Mouse (Mus musculus) mature B cell (primary cell): ENCODE data around the gene Mcat.

Experiments used
- in situ Hi-C: fragments of 300-500 bp; cut with MboI; formaldehyde crosslinking; loops from 2 replicates; pipeline ENCODE4 v1.14.3; 2019

The Mcat gene

GRCm38 (mm10) chr15:83538855-83539254 is 24.7 kb downstream of the Mcat start:
- in situ Hi-C loops: no loop called here

DNA sequence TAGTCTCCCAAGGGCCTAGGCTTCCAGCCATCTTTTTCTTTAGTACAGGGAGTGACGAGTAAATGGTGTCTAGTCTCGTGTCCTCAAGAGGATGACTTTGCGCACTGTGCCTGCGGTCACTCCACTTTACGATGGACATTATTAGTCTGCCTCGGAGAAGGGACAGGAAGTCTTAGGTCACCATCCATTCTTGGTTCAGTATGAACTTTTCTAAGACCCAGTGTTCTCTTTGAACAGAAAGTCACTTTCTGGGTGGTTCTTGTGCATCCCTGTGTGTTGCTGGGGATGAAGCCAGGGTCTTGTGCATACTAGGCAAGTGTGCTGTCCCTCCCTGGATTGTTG is 27.7 kb downstream of the Mcat start:
- in situ Hi-C loops: no loop called here

DNA sequence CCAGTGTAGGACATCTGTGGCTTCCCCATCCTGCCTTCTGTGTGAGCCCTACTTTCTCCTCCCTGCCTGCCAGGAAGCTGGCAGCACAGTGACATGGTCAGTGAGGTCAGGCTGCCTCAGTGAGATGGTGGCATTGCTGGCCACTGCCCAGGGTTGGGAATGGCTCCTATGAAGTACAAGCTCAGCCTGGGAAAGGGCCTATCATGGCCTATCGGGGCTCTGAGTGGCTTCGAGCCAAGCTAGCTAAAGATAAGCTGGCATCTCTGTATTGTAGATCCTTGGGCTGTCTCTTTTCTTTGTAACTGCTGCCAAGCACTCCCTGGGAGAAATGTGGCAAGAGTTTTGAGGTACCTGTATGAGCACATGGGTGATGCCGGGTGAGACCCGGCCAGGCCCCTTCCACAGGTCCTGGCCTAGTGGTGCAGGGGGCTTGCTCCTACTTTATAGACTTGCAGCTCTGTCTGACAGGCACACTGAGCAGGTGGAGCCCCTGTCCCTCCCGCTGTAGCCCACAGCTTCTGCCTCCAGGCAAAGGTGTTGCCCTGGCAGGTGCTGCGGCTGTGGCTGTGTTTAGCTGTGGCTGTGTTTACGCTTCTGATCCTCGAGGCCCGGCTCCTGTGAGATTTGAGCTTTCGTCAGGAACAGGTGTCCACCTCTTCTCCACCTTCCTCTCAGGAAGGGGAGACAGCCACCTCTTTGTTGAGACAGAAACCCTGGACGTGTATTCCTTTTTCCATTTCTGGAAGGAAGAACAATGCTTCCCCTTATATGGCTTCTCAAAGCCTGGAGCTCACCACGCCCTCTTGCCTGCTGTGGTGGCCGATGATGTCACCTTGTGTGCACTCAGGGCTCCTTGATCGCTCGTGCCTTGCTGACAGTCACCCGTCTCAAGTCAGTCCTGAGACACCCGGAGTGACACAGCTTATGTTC is 28.4 kb downstream of the Mcat start:
- in situ Hi-C loops: no loop called here

DNA sequence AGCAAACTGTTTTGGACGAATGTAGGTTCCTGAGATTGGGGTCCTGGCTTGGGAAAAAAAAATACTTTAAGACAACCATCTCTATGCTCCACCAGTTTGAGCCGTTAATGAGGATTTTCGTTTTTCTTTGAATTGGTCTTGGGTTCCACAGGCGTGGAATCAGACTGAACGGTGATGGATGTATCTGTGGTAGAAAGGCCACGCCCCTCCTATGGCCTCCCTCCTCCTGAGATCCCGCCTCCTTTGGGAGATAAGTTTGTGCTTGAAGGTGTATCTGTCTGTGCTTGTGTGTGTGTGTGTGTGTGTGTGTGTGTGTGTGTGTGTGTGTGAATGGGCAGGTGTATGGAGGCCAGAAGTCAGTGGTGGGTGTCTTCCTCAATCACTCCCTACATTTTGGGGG is 31.0 kb downstream of the Mcat start:
- in situ Hi-C loops: no loop called here

DNA sequence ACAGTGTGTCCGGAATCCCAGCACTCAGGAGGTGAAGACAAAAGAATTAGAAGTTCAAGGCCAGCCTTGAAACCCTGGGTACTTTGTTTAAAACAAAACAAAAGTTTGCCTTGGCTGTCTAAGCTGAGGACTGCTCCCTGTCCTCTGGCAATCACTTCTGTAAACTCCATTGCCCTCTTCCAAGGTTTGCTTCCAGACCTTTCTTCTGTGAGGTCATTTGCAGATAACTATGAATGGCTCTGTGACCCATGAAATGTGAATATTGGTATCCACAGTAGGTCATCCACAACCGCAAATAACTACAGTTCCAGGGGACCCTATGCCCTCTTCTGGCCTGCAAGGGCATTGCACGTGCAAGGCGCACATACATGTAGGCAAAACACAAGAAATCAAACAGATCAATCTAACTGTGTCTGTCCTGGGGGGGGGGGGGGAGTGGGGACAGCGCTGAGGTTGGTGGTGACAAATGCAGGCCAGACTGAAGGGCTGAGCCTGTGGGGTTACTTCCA is 31.6 kb downstream of the Mcat start:
- in situ Hi-C loops: no loop called here

GRCm38 (mm10) chr15:83530688-83531087 is 32.9 kb downstream of the Mcat start:
- in situ Hi-C loops: no loop called here

GRCm38 (mm10) chr15:83530233-83530632 is 33.4 kb downstream of the Mcat start:
- in situ Hi-C loops: no loop called here

- in situ Hi-C loops: no loop called here
Observed at GRCm38 (mm10) chr15:83529765-83530164, 33.8 kb downstream of the Mcat start.

DNA sequence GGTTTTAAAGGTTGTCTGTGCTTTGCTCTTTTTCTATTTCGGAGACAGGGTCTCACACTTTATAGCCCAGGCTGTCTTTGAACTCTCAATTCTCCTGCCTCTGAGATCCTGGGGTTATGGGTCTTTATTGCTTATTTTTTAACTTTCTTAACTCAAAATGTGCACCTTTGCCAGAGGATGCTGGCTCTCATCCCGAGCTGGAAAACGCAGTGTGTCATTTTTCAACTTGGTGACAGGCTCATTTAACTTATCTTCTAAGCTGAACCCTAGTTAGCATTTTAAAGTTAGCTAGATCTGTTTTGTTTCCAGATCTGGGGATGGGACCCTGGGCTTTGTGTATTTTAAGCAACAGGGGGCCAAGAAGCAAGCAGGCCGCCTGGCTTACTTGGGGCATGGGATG is 34.7 kb downstream of the Mcat start:
- in situ Hi-C loops: no loop called here

DNA sequence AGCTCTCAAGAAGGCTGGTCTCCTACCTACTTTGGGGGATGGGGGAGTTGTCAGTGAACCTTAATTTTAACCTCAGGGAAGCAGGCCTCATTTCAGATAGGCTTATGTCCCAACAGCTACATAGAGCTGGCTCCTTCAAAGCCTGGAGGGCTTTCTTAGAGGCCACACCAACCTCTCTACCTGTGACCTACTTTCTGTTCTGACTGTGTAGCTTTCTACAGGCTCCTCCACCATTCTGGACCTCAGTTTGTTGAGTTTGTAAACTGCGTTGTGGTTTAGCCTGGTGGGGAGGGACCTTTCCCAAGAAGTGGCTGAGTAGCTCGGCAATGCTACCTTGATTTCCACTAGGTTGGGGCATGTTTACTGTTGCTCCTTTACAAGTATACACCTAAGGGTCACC is 35.8 kb downstream of the Mcat start:
- in situ Hi-C loops: no loop called here

DNA sequence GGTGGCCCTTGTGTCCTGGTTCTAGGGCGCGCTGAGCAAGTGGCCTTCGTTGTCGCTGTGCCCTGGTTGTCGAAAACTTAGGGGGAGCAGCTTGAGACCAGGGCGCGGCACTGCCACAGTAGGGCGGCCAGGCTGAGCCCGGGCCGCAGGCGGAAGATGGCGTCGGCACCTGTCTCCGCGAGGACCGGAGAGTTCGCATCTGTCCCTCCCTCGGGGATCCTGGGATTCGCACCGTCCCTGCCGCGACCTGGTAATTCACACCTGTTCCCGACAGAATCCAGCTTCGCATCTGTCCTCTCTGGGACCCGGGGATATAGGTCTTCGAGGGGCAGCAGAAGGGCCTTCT is 36.5 kb downstream of the Mcat start:
- in situ Hi-C loops: no loop called here

DNA sequence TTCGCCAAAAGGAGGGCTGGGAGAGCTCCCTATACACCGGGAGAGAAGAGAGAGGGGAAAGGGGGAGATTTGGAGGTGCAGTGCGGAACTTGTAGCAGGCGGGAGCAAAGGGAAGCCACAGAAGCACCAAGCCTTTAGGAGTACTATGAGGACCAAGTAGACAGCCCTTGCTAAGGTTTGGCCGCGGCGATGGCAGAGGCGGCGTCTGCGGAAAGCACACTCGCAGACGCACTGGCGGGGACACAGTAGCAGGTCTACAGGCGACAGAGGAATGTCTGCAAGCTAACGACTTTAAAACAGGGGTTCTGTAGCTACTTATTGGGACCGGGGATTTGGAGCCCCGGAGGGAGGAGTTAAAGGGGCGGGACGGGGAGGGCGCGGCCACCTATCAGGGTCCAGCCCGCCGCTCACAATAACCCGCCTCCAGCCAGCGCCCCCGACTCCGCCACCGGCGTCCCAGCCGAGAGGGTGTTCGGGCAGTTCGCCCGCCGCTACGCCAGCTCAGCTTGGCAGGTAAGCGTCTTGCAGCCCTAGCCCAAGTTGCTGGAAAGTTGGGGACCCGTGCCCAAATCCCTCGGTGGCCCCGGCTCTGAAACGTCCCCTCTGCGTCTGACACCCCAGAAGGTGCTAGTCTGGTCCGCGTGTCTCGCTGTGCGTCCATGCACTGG is 37.0 kb downstream of the Mcat start, which contains the start of gene Bik:
TSS of gene Bik (plus strand) at position 439 of the 668 bp plus-strand sequence.
- in situ Hi-C loops: no loop called here

GRCm38 (mm10) chr15:83524333-83524729 is 39.3 kb downstream of the Mcat start:
- in situ Hi-C loops: no loop called here

DNA sequence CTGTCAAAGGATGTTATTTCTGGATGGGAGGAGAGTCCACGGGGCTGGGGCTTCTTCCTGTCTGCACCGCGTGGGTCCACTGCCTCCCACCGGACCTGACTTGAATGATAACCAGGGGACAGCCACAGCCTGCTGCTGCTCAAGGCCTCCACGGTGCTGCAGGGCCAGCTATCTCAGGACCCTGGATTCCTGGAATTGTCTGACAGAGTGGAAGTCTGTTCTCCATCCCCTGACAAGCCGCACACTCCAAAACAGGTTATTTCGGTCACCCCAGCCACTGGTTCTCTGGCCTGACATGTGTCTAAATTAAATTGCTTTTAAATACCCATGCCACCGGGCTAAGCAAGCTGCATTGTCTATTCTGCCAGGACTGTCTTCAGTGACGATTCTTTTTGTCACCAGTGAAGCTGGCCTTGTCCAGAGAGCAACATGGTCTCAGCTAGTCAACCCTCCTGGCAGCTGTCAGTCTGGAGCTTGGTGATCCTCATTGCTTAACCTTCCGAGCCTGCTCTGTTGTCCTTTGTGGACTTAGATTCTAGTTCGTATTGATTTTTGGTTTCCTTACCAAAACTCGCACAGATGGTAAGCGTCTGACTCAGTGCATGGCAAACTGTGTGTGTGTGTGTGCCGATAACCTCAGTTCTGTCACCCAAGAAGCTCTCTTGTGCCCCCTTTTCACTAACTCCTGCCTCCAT is 39.8 kb downstream of the Mcat start:
- in situ Hi-C loops: no loop called here

DNA sequence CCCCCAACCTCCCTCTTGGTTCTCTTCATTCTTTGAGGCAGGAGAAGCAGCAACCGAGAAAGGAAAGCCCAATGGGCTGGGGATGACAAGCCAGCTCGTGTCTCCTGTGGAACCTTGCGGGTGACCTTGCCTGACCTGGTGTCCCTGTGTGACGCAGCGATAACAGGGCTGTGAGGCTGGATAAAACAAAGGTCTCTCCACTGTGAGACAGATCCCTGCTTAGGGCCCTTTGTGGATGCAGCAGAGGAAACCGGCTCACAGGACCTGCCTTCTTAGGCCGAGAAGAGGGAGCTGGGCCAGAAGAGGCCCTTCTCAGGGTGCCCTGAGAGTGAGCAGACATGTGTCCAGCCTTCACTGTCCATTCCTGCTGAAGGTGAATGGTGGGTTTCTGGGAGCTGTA is 40.4 kb downstream of the Mcat start:
- in situ Hi-C loops: no loop called here

DNA sequence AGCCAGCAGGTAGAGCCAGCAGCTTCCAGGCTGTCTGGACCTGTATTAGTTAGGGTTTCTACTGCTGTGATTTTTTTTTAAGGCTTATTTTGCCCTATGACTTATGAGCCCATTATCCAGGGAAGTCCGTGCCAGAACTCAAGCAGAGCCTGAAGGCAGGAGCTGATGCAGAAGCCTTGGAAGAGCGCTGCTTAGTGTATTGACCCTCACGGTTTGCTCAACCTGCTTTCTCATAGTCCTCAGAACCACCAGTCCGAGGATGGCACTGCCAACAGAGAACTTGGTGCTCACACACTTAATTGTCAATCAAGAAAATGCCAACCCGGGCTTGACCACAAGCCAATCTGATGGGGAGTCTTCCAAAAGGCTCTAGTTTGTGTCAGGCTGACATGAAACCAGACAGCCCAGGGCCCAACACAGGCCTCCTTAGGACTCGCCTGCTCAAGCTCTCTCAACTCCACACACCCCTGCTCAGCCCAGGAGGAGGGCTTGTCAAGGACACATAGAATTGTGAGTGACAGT is 42.7 kb downstream of the Mcat start:
- in situ Hi-C loops: no loop called here

DNA sequence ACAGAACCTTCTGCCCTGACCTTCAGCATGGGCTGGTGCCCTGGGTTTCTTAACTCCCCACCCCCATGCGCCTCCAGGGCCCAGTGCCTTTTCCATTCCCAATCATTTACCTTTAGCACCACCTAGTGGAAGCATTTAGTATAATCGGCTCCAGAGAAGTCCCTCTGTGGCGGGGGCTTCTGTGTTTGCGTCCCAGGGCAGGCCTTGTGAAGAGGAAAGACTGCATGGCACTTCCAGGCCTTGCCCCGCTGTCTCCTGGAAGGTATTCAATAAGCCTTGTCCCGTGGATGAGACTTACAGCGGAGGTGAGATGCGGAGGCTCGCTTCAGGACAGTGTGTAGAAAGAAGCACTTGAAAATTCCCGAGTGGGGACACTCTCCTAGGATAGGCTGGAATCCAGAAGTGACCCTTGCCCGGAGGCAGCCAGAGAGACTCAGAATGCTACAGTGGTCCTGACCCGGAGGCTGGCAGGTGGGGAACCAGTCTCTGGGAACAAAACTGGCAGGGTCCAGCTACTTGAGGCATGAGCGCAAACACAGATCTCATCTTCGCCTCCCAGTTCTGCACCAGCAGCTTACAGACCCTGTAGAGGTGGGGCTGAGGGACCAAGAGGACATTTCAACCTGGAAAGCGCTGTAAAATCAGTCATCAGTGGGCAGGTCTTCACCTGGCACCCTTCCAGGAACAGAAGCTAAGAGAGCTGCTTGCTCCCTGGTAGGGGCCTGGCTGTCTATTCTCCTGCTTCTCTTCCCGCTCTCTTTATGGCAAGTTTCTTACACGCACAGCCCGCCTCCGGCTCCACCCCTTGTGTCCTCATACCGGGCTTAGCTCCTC is 45.2 kb downstream of the Mcat start:
- in situ Hi-C loops: no loop called here

DNA sequence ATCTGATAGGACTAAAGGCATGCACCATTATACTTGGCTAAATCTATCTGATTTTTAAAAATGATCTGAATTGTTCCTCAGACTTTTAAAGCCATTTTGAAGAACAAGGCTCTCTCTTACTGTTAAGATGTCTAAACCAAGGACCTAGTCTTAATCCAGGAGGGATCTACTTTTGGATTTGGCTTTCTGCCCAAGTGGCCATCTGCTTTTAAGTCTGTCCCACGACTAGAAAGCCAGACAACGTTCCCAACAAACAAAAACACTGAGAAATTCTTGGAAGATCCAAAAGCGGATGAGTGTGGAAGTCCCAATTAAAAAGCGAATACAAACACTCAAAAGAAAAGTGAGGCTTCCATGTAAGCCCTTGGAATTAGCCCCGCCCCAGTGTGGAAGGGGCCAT is 48.6 kb downstream of the Mcat start:
- in situ Hi-C loops: no loop called here

DNA sequence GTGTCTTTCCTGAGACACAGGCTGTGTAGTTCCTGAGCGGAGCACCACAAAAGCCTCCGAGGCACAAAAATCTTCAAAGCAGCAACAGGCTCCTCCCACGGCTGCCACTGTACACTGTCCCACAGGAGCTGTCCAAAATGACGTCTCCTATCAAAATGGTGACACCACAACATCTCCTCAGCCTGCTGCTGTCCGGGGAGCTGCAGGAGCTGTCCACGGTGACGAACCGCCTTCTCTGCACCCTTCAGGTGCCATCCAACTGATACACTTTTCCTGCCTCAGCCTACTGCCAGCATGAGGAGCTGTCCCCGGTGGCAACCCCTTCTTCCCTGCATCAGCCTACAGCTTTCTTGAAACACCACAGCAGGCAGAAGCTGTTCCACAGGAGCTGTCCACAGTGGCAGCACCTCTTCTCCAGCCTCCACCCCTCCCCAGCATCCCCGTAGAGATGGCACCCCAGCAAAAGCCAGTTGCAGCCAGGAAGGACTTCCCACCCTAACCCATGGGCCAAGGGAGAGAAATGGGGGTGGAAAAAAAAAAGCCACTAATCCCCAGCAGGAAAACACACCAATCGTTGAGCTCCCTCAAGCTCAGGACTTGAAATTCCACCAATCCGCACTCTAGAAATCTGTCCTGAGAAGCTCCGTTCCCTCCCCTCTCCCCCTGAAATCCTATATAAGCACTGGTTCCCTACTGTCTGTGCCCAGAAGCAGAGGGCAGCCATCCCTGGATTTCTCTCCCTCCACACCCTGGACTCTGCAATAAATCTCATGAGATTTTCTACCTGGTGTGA is 50.9 kb downstream of the Mcat start:
- in situ Hi-C loops: no loop called here

DNA sequence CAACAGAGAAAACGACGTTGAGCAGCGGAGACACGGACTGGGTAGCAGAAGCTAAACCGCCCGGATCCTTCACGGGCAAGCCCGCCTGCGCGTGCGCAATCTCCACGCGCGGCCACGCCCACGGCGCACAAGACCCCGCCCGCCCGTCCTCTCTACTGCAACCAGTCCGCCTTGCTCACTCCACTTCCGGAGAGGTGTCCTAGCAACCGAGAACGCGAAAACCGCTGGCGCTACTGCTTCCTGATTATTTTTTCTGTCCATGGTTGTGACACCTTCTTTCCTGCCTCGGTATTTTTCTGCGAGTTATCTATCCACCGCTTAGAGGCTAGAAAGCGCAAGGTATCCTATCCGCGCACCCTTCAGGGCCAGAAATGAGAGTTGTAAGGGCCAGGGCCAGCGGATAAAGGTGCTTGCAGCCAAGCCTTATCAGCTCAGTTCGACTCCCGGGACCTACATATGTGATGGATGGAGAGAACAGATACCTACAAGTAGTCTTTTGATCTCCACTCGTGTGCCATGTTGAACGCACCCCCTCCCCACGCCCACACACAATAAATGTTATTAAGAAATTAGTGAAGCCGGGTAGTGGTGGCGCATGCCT is 52.7 kb downstream of the Mcat start, which contains the start of gene Ttll1:
TSS of gene Ttll1 (minus strand) at position 89 of the 601 bp plus-strand sequence.
- in situ Hi-C loops: no loop called here
